Mouse (Mus musculus) thymus, postnatal 14 days (tissue): Measurements from ENCODE around the gene Olfr1129.
"Not testable (repeated sequence)": the region's sequence is repeated elsewhere in the genome, so short reads cannot be mapped to it uniquely, and the experiment has no call there.

Source experiments
- DNase-seq: peaks from one replicate; pipeline ENCODE4 v3.0.0; 2021

The Olfr1129 gene

GRCm38 (mm10) chr2:87573602-87574001 is at the start of gene Olfr1129:
TSS of gene Olfr1129 (plus strand) at chr2:87573902.
- DNase-seq, result not testable (repeated sequence)

GRCm38 (mm10) chr2:87525899-87526616 is 47.6 kb upstream of the Olfr1129 start:
- not testable (repeated sequence) for DNase-seq

GRCm38 (mm10) chr2:87531496-87531895 is 42.2 kb upstream of the Olfr1129 start, which contains the start of gene Olfr153:
TSS of gene Olfr153 (plus strand) at chr2:87531796.
- no peak for DNase-seq

DNA sequence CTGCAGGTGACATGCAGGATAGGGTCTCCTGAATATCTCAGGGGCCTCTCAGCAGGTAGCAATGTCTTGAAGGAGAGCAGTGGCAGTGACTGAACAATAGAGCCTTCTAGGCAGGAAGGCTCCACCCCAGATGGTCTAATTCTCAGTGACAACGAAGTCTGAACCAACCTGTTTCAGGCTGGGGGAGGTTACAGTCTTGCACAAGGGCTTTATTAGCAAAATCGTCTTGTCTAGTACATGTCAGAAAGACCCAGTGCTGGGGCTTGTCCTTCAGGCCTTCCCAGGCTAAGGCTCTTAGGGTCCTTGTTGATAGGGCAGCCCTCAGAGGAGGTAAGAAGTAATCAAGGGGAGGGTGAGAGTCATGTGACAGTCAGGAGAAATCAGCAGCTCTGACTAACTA is 38.9 kb upstream of the Olfr1129 start:
- DNase-seq, result no peak

DNA sequence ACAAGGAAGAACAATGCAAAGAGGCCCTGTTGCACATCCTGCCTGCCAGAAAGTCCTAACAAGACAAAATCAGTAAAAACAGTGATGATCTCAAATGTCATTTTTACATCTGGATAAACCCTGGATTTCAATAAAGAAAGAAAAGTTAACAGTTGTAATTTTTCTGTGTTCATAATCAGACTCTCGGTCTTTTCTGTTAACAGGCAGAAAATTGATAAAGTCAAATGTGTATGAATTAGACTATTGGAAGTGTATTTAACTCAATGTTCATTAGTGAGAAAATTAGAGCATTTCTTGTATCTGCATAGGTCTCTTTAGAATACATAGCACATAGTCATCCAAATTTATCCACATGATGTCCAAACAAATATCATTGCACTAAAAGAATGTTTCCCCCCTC is 28.3 kb upstream of the Olfr1129 start, which contains the start of gene Olfr1128:
Gene Olfr1128, minus strand, starts transcription at position 101 of the 400 bp plus-strand sequence.
- DNase-seq, result no peak

- DNase-seq, result not testable (repeated sequence)
Observed at GRCm38 (mm10) chr2:87605912-87606311, 32.2 kb downstream of the Olfr1129 start, which contains the start of gene Olfr1130. TSS of gene Olfr1130 (plus strand) at chr2:87606212.

DNA sequence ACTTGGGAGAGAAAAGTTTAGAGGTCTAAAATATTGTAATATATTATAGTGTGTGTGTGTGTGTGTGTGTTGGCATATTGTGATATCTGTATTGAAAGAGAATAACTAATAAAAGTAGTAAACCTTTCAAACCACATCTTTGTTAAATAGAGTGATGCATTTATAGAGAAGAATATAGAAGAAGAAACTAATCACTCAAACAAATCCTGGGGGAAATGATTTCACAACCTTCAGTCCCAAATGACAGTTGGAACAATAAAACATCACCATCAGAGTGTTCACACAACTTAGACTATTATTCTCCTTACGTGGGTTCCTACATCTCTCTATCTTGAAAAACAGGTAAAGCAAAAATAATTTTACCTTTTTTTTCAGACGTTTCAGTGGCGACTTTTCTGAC is 53.1 kb downstream of the Olfr1129 start, which contains the start of gene Olfr1131:
Gene Olfr1131, plus strand, starts transcription at position 301 of the 400 bp plus-strand sequence.
- no peak for DNase-seq
